Mouse (Mus musculus) megakaryocyte, embryonic 14.5 days (primary cell): ENCODE measurements around the gene Tbpl1. TPM values are rescaled to one million over a fixed set of nuclear protein-coding genes. Genes with fewer than 3 reads are reported as not detected.

Source experiments
- H3K27me3 ChIP-seq: replicated peaks from 2 replicates; pipeline ENCODE3; 2012; ENCODE audit warnings: inconsistent platforms
- H3K36me3 ChIP-seq: replicated peaks from 2 replicates; pipeline ENCODE3; 2012; ENCODE audit warnings: low read length, inconsistent platforms, mixed read lengths
- H3K4me1 ChIP-seq: 2 replicates; pipeline ENCODE4 v1.6.1; 2012; ENCODE audit warnings: inconsistent platforms
- H3K4me3 ChIP-seq: replicated peaks from 2 replicates; pipeline ENCODE3; 2012; ENCODE audit warnings: moderate library complexity, mild to moderate bottlenecking, inconsistent platforms
- H3K9me3 ChIP-seq: 2 replicates; pipeline ENCODE4 v1.6.1; 2012; ENCODE audit warnings: inconsistent platforms
- FLI1 ChIP-seq: IDR thresholded peaks from 2 replicates; pipeline ENCODE4 v1.6.1; 2012; ENCODE audit warnings: low read length, inconsistent platforms, mixed read lengths
- GATA1 ChIP-seq: IDR thresholded peaks from 3 replicates; pipeline ENCODE4 v1.6.1; 2012; ENCODE audit warnings: mixed read lengths, low read length, inconsistent platforms, borderline replicate concordance
- polyA plus RNA-seq: library from polyadenylated mRNA; stranded (reverse); fragments of >175 nt; gene quantifications from 2 replicates; pipeline ENCODE4 v1.2.3, GENCODE M21; 2012; ENCODE audit warnings: low replicate concordance; ENCODE audit not compliant: insufficient read depth

The Tbpl1 gene
- polyA plus RNA-seq, 1 experiment: 32.7 TPM

- Histone ChIP-seq H3K4me1 (peaks cover 31% of the 10 kb centered on the region), H3K27me3 (no peaks in the 10 kb centered on the region), H3K4me3 (no peak overlapping the region), H3K36me3 (peaks cover 62% of the 10 kb centered on the region), H3K9me3 (no peaks in the 10 kb centered on the region)
- TF ChIP-seq FLI1: no peak
- TF ChIP-seq GATA1: no peak
Measured at GRCm38 (mm10) chr10:22710173-22710777, 21.5 kb downstream of the Tbpl1 start.

DNA sequence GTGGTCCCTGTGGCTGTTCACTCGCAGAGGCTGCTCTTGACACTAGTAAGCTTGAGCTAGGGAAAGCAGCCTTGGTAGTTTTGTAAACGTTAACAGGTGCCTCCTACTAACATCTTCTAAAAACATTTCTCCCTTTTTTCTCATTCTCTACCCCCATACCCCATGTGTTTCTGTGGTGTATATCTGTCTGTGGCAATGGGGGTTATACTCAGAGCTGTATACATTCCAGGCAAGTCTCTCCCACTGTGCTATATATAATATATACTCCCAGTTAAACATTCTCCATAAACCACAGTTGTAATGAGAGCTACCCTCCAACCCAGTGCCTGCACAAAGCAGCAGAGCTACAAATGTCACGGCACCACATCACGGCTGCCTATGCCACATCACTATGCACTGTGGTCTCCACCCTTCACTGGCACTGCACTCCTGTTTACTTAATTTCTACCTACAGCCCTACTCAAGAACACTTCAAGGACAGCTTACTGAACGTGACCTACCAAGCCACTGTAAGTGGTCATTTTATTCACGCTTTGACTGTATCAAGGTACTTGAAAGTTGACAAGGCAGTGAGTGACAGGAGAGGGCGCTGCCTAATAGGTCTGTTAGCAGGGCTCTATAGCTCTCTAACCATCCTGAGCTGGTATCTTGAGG is 23.4 kb downstream of the Tbpl1 start:
- Histone ChIP-seq H3K9me3 (no peaks in the 10 kb centered on the region), H3K4me1 (peaks cover 13% of the 10 kb centered on the region), H3K27me3 (no peaks in the 10 kb centered on the region), H3K36me3 (peaks cover 80% of the 10 kb centered on the region), H3K4me3 (no peak overlapping the region)
- TF ChIP-seq GATA1 (no peak), FLI1 (no peak)

- Histone ChIP-seq H3K9me3 (no peaks in the 10 kb centered on the region), H3K36me3 (peaks cover 86% of the 10 kb centered on the region), H3K4me3 (no peak overlapping the region), H3K4me1 (peaks cover 24% of the 10 kb centered on the region), H3K27me3 (no peaks in the 10 kb centered on the region)
- TF ChIP-seq GATA1 (no peak), FLI1 (no peak)
Measured at GRCm38 (mm10) chr10:22703844-22704243, 27.9 kb downstream of the Tbpl1 start.

DNA sequence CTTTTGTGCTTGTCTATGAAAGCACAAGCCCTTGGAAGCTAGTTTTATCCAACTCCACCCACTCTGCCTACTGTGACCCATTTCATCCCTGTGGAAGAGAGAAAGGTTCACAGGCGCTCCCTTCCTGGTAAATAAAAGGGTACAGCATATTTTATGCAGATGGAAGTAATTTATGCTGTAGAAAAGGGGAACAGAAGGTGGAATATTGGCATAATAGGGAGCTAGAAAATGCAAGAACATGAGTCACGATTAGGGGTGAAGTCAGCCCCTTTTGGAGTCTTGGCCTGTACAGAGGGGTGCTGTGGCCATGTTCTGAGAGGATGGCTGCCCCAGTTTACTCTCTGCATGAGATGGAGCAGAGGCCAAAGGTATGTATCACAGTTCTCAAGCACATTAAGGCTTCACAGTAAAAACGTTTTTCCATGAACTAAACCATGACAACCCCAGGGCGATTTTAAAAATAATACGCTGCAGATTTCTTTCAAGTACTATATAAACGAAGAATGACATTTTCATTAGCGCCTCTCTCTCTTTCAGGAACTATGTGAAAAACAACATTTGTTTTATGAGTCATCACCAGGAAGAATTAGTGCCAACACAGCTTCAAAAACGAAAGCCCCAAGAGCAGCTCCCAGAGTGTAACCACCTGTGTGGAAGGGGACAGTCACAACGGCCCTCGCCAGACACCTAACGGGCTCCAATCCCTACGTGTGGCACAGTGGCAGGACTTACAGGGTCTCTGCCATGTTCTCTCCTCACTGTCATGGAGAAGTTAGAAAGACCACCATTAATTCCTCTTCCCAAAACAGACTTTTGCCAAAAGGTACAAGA is 30.0 kb downstream of the Tbpl1 start:
- H3K27me3 ChIP-seq: no peaks in the 10 kb centered on the region
- TF ChIP-seq GATA1: no peak
- TF ChIP-seq FLI1: no peak
- H3K4me3 ChIP-seq: no peak overlapping the region
- peaks cover 65% of the 10 kb centered on the region for H3K36me3 ChIP-seq
- peaks cover 24% of the 10 kb centered on the region for H3K4me1 ChIP-seq
- no peaks in the 10 kb centered on the region for H3K9me3 ChIP-seq

- no peaks in the 10 kb centered on the region for H3K27me3 ChIP-seq
- peaks cover 24% of the 10 kb centered on the region for H3K4me1 ChIP-seq
- no peak overlapping the region for H3K4me3 ChIP-seq
- TF ChIP-seq FLI1 (no peak), GATA1 (no peak)
- peaks cover 56% of the 10 kb centered on the region for H3K36me3 ChIP-seq
- H3K9me3 ChIP-seq: no peaks in the 10 kb centered on the region
Measured at GRCm38 (mm10) chr10:22700773-22701172, 31.0 kb downstream of the Tbpl1 start.

DNA sequence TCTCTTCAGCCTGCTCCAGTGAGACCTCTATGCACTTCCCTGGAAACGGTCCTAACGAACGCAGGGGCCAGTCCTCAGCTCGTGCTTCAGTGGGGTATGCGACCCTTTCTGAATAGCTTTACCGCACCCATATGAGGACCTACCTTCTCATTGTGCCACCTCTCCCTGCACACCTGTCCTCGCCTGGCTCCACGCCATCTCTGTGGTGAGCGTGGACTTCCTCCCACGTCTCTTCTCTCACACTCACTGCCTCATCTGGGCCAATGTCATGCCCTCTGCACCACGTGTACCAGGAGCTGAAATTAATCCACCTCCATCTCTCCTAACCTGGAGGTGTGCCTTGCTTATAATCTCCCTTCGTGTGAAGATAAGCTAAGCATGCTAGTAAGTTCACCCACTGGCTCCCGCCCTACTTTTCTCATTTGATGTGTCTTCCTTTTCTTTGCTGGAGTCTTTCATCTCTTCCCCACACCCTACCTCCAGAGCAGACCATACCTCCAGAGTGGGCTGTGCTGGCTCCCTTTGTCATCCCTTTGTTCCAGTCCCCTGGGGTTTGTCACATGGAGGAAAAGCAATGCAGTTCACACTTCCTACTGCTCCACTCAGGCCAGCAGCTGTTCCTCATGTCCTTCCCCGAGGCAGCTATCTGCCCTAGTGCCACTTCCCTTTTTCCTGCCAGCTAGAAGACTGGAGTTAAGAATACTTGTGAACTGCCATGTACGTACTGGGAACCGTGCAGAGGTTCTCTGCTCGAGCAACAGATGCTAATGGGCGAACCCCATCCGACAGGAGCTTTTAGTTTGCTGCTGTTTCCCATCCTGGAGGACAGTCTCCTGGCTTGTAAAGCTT is 32.0 kb downstream of the Tbpl1 start:
- Histone ChIP-seq H3K4me3 (peak overlapping the region; percentile 14), H3K27me3 (no peaks in the 10 kb centered on the region), H3K4me1 (peaks cover 24% of the 10 kb centered on the region), H3K36me3 (peaks cover 45% of the 10 kb centered on the region), H3K9me3 (no peaks in the 10 kb centered on the region)
- no peak for TF ChIP-seq FLI1

DNA sequence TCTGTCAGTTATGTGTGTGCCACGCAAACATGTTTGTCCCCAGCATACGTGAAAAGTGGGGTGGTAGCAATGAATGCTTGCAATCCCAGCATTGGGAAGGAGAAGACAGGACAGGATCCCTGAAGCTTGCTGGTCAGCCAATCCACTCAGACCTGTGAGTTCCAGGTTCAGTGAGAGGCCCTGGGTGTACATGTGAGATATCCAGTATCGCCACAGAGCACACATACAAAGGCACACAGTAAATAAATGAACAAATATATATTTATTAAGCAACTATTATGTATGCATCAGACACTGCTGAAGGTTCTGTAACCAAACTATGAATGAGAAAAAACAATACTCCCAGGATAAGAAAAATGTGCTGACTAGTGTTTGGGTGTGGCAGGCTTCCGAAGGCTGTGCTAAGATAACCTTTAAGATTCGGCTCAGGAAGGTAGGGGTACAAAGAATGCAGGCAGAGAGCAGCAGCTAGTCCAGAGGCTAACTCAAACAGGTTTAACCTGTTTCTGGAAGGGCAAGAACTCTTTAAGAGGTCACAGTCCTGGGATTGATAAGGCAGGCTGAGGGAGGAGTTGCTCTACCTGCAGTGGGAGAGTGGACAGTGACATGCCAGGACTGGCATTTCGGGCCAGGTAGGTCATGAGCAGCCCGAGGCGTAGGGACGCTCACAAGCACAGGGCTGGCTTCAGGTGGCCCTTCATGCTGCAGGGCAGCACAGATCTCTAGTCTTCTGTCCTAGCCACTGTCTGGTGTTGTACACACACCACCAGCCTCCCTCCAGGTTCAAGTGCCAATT is 33.4 kb downstream of the Tbpl1 start:
- Histone ChIP-seq H3K4me1 (peaks cover 24% of the 10 kb centered on the region), H3K4me3 (no peak overlapping the region), H3K9me3 (no peaks in the 10 kb centered on the region), H3K36me3 (peaks cover 32% of the 10 kb centered on the region), H3K27me3 (no peaks in the 10 kb centered on the region)
- TF ChIP-seq GATA1 (no peak), FLI1 (no peak)

GRCm38 (mm10) chr10:22696864-22697263 is 34.9 kb downstream of the Tbpl1 start:
- H3K36me3 ChIP-seq: peaks cover 20% of the 10 kb centered on the region
- H3K9me3 ChIP-seq: no peaks in the 10 kb centered on the region
- H3K27me3 ChIP-seq: no peaks in the 10 kb centered on the region
- peaks cover 24% of the 10 kb centered on the region for H3K4me1 ChIP-seq
- TF ChIP-seq GATA1: no peak
- no peak for TF ChIP-seq FLI1
- no peak overlapping the region for H3K4me3 ChIP-seq

GRCm38 (mm10) chr10:22696236-22696635 is 35.5 kb downstream of the Tbpl1 start:
- no peak for TF ChIP-seq FLI1
- no peak for TF ChIP-seq GATA1
- H3K4me1 ChIP-seq: peaks cover 20% of the 10 kb centered on the region
- 0 out of 2 replicates have a peak, but pooled peaks cover 3% of the 10 kb centered on the region for H3K9me3 ChIP-seq
- H3K36me3 ChIP-seq: peaks cover 13% of the 10 kb centered on the region
- H3K27me3 ChIP-seq: no peaks in the 10 kb centered on the region
- no peak overlapping the region for H3K4me3 ChIP-seq
